Mouse (Mus musculus) liver, embryonic 14.5 days (tissue): Measurements from ENCODE around the gene Hdac4.

Source experiments
- CTCF ChIP-seq: IDR thresholded peaks from 2 replicates; pipeline ENCODE4 v1.5.1; 2016; ENCODE audit warnings: antibody characterized with exemption, low read depth, control low read depth
- EP300 ChIP-seq: IDR thresholded peaks from 2 replicates; pipeline ENCODE4 v1.6.1; 2016; ENCODE audit warnings: antibody characterized with exemption, low read depth

DNA sequence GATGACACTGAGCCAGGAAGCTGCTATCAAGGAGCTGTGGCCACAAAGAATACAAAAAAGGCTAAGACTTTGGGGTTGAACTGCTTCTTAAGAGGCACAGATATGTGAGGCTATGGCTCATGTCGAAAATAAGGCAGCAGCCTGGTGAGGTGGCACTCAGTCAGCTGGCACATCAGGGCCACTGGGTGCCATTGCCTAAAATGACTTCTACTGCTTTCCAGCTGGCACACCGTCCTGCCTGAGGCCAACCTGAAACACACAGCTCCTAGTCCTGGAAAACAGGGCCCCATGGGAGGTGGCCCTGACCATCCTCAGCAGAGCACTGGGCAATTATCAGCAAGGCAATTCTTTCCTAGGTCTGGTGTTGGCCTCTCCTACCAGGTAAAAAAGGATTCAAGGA, 167.3 kb downstream of the Hdac4 start:
- TF ChIP-seq EP300 (no peak), CTCF (no peak)
